Mouse (Mus musculus) adrenal gland, adult (tissue): ENCODE measurements at regions not wholly inside any gene's neighbourhood (a gene's known extent, or its start where the extent isn't known, plus 50 kb on each side); places are given as distances from the start of the nearest gene placed in this dataset.

Experiments
- DNase-seq, 2 experiments: peaks; one replicate each; pipeline ENCODE4 v3.0.0; 2022 to 2023; ENCODE audit warnings: low spot score in 1 of 2; ENCODE audit not compliant: inconsistent age in 2 of 2

DNA sequence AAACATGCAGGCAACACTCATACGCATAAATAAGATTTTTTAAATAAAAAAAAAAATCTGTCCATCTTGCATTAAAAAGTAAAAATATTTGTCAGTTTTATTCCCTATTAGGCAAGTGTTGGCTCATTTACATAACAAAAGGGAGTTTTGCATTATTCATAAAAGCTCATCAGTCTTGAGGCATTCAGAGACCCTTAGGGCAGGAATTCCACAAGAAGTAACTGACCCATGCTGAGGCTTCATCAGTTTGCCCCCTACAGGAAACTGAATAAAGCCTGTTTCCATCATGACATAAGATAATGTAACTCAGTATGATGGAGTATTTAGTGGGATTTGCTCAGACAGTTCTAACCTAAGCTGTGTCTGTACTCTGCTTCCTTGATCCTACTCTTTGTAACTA, 81.2 kb upstream of the Mms22l start:
- DNase-seq = no peak

DNA sequence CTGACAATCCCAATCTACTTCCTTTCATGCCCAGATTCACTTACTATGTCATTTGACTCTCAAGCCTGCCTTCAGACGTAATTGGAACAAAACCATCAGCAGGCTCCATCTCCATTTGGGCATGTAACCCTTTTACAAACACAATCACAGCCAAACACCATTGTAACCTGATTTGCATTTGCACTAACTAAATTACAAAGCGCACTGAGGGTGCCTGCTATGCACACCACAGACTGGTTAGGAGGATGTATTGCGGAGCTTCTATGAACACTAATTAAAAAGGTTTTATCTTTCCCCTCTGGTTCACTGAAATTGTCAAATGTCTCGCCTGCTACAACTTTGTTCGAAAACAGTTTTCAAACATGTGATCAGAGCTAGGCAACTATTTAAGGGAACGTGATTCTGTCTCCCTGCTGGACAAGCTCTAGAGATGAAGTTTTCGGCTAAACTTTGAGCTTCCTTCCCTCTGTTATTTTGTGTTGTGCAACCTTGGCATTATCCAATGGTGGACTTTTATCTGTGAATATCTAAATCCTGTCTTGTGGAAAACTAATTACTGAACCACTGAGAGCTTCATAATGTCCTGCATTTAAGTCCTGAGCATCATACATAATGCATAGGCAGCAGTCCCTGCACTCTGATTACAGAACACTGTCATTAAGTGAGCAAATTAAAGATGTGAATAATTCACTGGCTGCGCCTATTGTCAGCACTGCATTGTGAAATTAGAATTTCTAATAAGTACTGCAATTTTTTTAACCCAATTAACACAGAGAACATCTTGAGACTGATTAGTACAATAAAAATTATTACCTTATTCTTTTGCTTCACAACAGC, 66.9 kb upstream of the Mms22l start:
- peak in 1 of 2 experiments; percentile 30 for DNase-seq

DNA sequence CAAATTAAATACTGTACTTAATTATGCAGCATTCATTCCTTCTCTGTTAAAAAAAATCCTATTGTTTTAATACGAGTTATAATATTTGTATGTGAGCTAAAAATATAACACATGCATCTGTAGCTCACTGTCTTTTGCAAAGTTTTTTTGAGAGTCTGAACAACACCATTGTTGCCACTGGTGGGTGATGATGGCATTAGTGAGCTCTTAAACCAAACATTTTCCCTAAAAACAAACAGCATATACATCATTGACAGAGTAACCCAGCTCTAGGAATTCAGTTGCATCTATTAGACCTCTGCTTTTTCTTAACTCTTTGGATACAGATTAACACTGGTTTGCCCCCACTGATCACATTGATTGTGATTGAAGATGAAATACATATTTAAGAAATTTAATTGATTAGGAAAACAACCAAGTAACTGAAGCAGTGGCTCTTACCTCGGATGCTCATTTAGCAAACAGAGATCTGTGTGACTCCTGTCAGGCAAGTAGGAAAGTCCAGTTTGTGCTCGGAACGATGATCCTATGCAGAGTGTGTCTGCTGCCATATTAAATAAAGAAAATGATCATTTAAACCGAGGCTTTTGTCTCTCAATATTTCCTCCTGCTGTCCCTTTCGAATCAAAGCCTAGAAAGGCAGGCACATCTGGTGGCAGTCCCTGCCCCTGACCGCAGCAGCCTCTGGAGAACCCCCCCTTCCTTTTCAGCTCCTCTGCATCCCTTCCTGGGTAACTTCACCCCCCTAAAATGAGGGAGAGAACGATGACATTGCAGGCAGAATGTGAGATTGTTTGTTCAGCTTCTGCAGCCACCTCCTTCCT, 66.1 kb upstream of the Mms22l start:
- no peak for DNase-seq

DNA sequence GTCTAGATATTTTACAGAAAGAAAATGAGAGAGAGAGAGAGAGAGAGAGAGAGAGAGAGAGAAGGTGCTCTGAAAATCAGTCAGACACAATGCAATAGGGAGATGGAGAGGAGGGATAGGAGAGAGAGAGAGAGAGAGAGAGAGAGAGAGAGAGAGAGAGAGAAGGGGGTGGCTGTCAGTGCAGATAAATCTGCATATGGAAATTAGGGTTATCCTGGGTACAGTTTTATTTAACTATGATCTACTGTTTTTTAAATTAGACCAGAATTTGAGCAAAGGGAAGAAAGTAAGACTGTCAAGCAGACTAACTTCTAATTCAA, 65.5 kb upstream of the Mms22l start:
- DNase-seq = no peak

DNA sequence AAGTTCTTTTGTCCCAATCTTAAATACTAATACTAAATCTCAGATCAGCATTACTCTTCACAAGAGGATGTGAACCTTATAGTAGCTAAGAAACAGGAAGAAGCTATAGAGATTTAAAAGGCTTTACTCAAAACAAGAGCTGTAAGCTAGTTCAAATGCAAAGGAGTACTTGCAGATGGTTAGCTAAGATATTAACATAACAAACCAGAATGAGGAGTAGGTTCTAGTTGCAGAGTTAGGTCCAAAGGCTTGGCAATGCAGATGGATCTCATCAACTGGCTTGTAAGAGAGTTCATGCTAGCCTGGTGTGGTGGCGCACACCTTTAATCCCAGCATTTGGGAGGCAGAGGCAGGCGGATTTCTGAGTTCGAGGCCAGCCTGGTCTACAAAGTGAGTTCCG, 59.0 kb upstream of the Mms22l start:
- DNase-seq = no peak
